Mouse (Mus musculus): ENCODE results near the gene Kif5a.

Kif5a gene

GRCm38 (mm10) chr10:127288800-127289572 lies 25.8 kb upstream of the Kif5a start, which contains the start of gene Mbd6:
Mbd6 (minus strand) TSS chr10:127289018.
- DNase-seq = peak; percentile 87

- DNase-seq = no peak
These were observed 25.2 kb upstream of the Kif5a start for GRCm38 (mm10) chr10:127288328-127288799.

DNA sequence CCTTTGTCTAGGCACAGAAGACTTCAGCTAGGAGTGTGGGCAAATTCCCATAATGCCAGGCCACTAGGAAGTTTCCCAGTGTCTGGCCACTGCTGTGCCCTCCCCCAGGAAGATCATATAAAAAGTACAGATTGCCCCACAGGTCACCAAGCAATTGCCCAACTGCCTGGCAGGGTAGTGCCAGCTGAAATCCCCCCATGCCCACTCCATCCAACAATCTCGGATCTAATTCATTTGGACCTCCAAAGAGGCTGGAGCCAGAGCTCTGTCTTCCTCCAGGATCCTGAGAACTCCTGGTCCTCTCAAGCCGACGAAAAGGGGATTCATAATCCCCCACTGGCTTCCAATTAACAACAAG lies 24.8 kb upstream of the Kif5a start:
- no peak for DNase-seq

DNA sequence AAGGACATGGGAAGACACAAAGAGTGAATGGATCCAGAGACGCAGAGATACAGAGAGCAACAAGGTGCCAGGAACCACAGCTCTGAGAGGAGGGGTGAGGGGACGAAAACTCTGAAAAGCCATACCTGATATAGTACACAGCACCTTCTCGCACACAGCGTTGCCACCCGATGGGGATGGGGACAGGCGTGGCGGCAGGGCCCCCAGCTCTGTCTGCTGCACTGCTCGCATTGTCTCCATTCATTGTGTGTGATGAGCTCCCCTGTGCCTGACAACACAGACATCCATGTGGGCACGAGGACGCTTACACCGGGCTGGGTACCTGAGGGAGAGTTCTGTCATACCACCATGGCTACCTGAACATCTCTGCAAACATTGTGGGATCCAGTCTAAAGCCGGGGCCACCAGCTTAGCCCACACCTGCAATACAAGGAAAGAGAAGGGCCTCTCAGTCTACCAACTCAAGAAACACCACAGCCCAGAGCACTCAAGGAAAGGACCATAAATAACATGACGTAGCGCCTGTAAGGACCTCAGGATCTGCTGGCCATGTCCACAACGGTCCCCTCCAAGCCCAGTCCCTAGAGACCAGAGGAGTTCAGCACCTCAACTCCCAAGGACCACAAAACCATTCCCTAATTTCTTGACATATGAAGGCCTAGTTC lies 24.3 kb upstream of the Kif5a start:
- no peak for DNase-seq

DNA sequence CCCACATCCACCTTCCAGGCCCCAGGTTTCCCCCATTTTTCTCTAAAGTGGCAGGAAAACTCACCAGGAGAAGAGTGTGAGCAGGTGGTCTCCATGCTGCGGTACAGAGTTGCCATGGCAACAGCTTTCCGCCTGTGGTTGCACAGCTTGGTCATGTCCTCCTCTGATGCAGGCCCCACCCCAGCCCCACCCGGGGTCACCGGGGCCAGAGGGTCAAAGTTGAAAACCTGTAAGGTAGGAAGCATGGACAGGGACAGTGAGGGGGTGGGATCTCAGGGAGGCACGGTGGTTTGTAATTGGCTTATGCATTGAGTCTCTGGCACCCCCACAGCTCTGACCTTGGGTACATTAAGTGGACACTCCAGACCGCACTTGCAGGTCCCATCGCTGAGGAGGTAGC lies 23.6 kb upstream of the Kif5a start:
- DNase-seq = no peak

- no peak for DNase-seq
These were observed 23.0 kb upstream of the Kif5a start for GRCm38 (mm10) chr10:127286194-127286593.

- no peak for DNase-seq
These were observed 22.5 kb upstream of the Kif5a start for GRCm38 (mm10) chr10:127285644-127286043.

DNA sequence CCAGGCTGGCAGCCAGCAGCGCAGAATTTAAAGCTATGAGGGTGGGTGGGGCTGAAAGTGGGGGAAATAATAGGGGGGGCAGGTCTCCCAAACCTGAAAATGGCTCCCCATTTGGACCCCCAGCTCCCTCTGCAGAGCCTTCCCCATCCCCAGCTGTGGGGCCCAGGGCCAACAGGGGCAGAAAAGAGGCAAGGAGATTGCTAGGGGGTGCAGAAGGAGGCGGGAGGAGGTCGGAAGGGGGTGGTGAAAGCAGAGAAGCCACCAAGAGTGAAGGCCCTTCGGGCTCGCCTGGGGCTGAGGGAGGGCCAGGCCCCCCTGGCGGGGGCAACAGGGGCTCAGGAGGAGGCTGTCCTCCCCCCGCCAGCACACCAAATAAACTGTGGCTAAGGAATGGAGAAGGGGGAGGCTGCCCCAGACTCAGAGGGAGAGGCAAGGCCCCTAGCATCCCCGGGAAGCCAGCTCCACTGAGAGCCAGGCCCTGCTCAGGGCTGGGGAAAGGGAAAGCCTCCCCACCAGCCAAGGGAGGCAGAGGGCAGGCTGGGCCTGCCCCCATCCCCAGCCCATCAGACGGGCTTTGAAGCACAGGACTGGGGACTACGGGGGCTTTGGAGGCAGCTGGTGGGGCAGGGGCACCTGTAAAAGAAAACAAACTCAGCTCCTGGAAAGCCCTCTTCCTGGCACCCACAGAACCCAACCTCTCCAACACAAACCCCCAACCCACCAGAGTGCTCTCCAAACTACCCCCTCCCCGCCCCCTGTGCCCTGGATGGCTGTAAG lies 21.8 kb upstream of the Kif5a start:
- no peak for DNase-seq

GRCm38 (mm10) chr10:127284105-127284622 lies 21.0 kb upstream of the Kif5a start:
- DNase-seq = no peak

GRCm38 (mm10) chr10:127282620-127283215 lies 19.6 kb upstream of the Kif5a start:
- DNase-seq = no peak

DNA sequence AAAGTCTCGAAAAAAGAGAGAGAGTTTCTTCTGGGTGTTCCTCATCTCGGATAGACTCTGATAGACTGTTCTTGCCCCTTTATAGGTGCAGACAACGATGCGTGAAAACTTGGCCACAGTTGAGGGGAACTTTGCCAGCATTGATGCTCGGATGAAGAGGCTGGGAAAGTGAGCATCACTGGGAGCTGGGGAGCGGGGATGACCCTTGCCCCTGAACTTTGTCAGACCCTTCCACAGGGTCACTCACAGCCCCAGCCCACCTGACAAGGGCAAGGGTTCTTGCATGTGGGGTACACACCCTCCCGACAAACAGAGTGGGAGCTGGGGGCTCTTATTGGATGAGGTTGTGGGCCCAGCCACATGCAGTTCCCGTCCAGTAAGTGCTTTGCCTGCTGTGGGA lies 18.2 kb upstream of the Kif5a start:
- no peak for DNase-seq

GRCm38 (mm10) chr10:127279730-127280129 lies 16.6 kb upstream of the Kif5a start:
- no peak for DNase-seq

DNA sequence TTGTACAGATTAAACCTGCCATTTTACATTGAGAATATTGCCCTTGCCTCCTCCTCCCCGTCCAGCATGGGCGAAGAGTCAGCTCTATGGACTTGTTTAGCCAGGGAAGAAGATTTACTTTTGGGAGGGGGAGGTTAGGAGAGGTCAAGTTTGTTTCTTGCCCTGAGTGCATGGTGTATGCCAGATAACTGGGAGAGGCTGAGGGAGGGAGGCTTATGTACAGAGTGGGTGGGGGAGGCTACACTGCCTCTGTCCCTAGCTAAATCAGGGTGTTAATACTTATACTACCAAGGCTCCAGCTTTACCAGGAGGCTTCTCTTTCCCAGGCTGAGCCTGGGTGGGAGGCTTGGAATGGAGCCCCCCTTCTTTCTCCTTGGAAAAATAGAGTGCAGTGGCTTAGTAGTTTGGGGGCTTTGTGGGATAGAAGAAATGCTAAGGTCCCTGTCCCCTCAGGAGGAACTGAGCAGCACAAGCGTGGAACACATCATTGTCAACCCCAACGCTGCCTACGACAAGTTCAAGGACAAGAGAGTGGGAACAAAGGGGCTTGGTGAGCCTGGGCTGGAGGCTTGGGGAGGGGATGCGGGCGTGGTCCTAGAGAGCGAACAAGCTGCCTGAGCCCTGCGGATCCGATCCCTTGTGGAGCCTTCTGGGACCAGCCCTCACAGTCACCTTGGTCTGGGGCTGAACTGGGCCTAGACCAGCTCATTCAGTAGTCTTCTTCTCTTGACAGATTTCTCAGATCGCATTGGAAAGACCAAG lies 11.3 kb upstream of the Kif5a start:
- no peak for DNase-seq

DNA sequence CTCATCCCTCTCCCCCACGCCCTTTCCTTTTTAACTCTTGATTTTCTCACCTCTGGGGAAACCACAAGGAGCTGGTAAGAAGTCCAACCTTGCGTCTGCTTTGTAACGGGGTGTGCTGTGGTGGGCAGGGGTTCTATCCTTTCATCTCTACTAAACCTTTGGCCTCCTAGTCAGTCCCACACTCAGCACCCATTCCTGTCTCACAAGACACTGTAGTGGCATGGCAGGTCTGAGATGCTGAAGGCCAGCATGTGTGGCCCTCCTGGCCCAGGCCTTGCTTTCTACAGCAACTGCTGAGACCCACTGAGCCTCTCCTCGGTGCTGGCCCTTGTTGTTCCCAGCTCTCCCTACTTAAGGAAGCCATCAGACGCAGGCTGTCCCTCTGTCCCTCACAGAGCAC lies 9.2 kb upstream of the Kif5a start:
- DNase-seq = no peak

DNA sequence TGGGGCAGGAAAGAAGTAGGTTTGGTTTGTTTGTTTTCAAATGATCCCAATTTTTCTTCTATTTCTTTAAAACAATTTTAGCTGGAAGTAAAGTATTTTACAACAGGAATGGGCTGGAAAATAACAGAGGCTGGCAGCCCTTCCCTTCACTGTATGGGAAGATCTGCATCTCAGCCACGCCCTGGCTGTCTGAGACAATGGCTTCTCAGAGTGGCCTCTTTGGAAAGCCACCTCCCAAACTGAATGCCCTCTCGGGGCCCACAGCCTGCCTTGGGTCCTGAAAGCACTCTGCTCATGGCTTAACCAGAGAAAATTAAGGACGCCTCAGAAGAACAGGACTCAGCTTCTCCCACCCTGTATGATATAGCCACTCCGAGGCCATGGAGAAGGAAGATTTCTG lies 6.7 kb upstream of the Kif5a start:
- no peak for DNase-seq

- DNase-seq = no peak
These were observed 5.9 kb upstream of the Kif5a start for GRCm38 (mm10) chr10:127269036-127269435.

- DNase-seq = no peak
These were observed 5.3 kb upstream of the Kif5a start for GRCm38 (mm10) chr10:127268401-127268800.

DNA sequence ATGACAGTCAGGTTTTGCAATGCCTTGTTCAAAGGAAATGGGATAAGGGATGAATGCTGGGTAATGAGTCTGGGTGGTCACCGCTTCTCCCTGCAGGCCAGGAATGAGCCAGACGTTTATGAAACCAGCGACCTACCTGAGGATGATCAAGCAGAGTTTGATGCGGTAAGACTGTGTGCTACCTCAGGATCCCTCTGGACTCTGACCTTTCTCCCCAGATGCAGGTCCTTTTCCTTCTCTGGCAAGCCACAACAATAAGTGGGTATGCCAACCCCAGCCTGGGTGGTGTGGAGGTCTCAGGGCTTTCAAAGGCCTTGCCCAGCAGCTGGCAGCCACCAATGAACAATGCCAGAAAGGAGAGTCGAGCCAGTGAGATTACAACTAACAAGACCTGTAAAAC lies 4.2 kb upstream of the Kif5a start:
- DNase-seq = no peak

GRCm38 (mm10) chr10:127266112-127267091 lies 3.3 kb upstream of the Kif5a start, which contains the start of gene Dctn2:
Dctn2 (plus strand) TSS chr10:127266368.
- DNase-seq = peak; percentile 83 to 84

- no peak for DNase-seq
These were observed 2.6 kb upstream of the Kif5a start for GRCm38 (mm10) chr10:127265727-127266111.

- DNase-seq = no peak
These were observed 1.8 kb upstream of the Kif5a start for GRCm38 (mm10) chr10:127264971-127265370.

Data from spleen, adult 18-20 months (tissue).